Mouse (Mus musculus) cerebellum, adult (tissue): ENCODE data around the gene Pum2.
"Not testable (repeated sequence)": the region's sequence is repeated elsewhere in the genome, so short reads cannot be mapped to it uniquely, and the experiment has no call there.

Source experiments
- ATAC-seq: cut with Nextera tagmentation; 2 replicates; pipeline ENCODE4 v1.9.2; 2017; ENCODE audit warnings: mild to moderate bottlenecking, moderate library complexity, mixed read lengths; ENCODE audit not compliant: insufficient number of reproducible peaks, low FRiP score, low TSS enrichment

The Pum2 gene

DNA sequence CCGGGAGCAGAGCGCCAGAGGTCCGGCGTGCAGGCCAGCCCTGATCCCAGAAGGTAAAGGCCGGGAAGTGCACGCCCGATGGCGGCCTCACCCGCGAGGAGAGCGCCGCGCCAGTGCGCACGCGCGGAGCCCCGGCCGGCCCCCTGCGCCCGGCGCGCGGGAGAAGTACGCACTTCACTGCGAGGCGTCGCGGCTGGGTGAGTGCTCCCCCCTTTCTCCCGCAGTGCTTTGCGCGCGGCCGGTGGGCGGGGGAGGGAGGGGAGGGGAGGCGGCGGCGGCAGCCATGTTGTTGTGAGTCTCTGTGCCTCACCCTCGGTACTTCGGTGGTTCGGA lies at the start of gene Pum2:
Gene Pum2, plus strand, starts transcription at position 161 of the 333 bp plus-strand sequence.
- ATAC-seq = peak; percentile 98

- ATAC-seq = peak; percentile 31; the same call in 1 of the 2 replicates
These were observed 44.4 kb upstream of the Pum2 start for GRCm38 (mm10) chr12:8629537-8629936.

- ATAC-seq = no peak
These were observed 42.2 kb upstream of the Pum2 start for GRCm38 (mm10) chr12:8631691-8632090.

DNA sequence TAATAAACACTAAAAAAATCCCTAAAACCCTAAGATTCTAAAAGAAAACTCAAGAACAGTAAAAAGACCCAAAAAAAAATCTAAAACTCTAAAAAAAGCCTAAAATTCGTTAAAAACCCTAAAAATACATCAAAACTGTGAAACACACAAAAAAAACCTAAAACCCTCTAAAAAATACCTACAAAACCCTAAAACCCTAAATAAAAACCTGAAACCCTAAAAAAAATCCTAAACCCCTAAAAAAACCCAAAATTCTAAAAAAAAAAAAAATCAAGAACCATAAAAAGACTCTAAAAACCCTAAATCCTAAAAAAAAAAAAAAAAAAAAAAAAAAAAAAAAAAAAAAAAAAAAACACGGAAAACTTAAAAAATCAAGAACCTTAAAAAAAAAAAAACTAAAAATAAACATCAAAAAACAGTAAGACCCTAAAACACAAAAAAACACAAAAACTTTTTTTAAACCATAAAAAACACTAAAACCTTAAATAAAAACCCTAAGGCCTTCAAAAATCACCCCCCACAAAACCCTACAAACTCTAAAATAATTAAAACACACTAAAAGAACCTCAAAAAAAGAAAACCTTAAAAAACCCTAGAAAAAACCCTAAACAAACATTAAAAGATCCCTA lies 41.1 kb upstream of the Pum2 start:
- no peak for ATAC-seq

DNA sequence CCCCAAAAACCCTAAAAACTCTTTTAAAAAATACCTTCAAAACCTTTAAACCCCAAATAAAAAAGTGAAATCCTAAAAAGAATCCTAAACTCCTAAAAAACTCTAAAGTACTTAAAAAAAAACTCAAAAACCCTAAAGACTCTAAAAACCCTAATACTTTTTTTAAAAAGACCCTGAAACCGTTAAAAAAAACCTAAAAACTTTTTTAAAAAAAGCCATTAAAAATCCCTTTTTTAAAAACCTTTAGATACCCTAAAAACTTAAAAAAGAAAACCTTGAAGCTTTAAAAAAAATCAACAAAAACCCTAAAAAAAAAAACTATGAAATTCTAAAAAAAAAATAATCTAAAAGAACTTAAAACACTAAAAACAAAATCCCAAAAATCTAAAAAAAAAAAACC lies 39.6 kb upstream of the Pum2 start:
- no peak for ATAC-seq

DNA sequence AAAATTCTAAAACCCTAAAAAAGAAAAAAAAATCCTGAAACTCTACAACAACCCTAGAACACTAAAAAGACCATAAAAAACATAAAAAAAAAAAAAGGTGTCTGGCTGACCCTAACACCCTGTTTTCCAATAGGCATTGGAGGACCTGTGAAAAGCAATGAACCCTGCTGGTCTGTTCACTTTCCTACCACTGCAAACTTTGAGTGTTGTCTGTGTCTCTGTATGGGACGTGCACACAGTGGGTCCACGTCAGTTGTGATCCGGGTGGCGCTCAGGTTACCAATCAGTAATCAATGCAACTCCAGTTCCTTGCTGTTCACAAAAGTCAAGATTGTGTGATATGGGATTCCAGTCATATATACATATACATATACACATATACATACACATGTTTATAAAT lies 38.4 kb upstream of the Pum2 start:
- no peak for ATAC-seq

DNA sequence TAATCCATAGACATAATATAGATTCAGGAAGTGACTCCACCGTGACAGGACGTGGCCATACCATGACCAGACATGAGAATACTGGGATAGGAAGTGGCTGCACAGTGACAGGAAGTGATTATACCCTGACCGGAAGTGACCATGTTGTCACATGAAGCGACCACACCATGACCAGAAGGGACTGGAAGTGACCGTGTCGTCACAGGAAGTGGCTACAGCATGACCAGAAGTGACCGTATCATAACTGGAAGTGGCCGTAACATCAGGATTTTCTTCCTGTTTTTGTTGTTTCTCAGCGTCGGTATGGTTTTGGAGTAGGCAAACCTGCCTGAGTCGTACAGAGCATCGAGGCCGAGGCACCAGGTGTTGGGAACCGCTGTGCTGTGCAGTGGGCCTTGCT lies 37.0 kb upstream of the Pum2 start:
- ATAC-seq = no peak

GRCm38 (mm10) chr12:8638411-8639087 lies 35.4 kb upstream of the Pum2 start:
- ATAC-seq = not testable (repeated sequence)

- not testable (repeated sequence) for ATAC-seq
These were observed 33.7 kb upstream of the Pum2 start for GRCm38 (mm10) chr12:8640186-8640585.

DNA sequence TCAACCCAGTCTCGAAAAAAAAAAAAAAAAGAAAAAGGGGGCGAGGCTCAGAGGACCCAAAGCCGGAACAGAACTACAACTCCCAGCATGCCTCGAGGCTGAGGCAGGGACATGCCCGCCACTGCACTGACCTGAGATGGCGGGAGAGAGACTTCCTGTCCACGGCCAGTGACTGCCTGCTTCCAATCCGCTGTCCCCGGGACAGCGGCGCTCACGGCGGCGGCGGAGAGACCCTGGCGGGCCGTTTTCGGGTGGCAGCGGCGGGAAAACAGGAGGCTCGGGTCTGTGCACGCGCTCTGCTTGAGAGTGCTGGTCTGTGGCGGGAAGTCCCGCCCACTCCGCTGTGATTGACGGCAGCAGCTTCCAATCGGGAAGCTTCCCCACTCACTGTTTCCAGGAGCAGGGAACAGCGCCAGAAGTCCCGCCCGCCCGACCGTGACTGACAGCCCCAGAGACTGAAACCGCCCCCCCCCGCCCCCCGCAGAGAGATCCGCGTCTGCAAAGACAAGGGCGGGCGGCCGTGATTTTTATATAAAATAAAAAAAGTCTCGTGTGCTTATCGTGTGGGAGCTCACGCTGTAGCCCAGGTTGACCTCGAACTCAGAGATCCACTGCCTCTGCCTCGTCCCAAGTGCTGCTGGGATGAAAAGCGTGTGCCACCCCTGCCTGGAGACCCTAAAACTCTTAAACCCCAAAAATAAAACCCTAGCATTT lies 33.1 kb upstream of the Pum2 start:
- ATAC-seq = peak; percentile 99

DNA sequence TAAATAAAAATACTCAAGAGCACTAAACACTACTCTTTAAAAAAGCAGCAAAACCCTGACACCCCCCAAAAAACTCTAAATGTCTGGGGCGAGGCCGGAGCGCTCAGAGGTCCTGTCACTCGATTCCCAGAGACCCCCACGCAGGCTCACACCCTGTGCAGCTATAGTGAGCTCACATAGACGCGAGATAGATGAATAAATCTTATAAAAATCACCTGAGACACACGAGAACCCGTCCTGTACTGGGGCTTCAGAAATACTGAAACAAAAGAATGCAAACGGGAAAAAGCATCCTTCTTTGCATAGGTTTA lies 32.6 kb upstream of the Pum2 start:
- peak; percentile 22; the same call in 1 of the 2 replicates for ATAC-seq

GRCm38 (mm10) chr12:8648211-8648610 lies 25.7 kb upstream of the Pum2 start:
- ATAC-seq = not testable (repeated sequence)

DNA sequence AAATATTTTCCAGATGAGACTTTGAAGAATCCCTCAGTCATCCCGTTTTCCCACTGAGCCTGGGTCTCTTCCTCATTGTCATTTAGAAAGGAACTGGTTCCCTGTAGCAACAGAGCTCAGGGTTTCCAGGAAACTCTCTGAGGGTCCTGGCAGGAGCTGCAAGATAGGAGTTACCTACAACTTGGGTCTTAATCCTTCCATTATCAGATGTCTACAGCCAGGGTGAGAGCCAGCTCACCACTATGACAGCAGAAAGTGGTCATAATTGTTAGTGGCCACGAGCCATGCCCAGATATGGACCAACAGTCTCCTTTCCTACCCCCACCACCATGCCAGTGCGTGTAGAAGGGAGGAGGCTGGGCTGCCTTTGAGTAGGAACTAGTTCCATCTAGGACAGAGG lies 23.9 kb upstream of the Pum2 start:
- ATAC-seq = not testable (repeated sequence)

- no peak for ATAC-seq
These were observed 17.3 kb upstream of the Pum2 start for GRCm38 (mm10) chr12:8656596-8656995.

DNA sequence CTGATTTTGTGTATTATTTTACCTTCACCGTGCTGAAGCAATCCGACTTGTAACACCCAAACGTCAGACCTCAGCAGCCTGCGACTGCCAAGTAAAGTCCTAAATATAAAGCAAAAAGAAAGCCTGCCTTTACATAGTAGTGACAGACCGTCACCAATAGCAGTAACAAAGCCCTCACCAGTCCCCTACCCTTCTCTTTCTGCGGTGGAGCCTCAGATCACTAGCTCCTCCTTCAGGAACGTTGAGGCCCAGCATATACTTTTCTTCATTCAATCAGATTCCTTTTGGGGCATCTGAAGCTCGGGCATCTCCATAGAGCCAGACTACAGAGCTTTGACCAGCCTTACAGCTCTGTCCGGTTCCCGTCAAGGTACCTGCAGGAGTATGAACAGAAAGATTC lies 16.8 kb upstream of the Pum2 start:
- ATAC-seq = no peak

- ATAC-seq = no peak
These were observed 16.1 kb upstream of the Pum2 start for GRCm38 (mm10) chr12:8657629-8658366.

DNA sequence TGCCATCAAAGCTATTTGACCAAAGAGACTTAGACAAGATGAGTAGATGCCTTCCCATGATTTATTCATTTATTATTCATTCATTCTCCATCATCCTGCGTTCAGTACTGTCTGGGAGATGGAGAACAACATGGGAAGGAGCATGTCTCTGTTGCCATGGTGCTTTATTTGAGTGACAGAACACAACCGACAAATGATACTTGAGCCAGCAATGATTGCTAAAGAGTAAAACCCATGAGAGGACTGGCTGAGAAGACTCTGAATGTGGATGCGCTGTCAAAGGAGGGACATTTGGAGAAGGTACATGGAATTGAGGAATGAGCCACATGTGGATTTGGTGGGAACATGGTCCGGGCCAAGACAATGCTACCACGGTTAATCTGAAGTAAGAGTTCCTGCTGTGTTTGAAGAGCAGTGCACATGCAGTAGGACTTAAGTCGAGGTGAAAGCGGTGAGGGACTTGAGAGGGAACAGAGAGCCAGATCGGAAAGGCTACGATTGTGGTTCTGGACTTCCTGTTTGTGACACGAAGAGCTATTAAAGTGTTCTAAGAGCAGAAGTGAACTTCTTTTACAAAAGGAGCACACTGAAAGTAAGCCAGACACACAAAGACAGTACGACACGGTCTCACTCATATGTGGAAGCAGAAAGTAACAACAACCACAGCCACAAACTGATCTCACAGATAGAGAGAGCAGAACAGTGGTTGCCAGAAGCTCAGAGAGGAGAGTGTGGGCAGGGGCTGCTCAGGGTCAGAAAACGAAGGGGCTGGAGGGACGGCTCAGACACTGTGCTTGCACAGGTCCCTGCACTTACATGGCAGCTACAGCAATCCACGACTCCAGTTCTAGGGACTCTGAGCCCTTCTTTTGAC lies 14.3 kb upstream of the Pum2 start:
- ATAC-seq = no peak

GRCm38 (mm10) chr12:8661747-8662146 lies 12.2 kb upstream of the Pum2 start:
- no peak for ATAC-seq

DNA sequence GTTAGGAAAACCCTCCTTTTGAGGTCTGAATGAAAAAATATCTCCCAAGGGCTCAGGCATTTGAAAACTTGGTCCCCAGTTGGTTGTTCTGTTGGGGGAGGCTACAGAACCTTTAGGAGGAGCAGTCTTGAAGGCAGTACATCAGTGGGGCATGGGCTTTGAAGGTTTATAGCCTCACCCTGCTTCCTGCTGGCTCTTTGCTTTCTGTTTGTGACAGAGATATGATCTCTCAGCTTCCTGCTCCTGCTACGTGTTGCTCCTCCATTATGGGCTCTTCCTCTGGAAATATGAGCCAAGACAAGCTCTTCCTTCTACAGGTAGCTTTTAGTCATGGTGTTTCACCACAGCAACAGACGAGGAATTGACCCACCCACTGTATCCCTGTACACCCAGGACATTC lies 11.8 kb upstream of the Pum2 start:
- ATAC-seq = no peak

DNA sequence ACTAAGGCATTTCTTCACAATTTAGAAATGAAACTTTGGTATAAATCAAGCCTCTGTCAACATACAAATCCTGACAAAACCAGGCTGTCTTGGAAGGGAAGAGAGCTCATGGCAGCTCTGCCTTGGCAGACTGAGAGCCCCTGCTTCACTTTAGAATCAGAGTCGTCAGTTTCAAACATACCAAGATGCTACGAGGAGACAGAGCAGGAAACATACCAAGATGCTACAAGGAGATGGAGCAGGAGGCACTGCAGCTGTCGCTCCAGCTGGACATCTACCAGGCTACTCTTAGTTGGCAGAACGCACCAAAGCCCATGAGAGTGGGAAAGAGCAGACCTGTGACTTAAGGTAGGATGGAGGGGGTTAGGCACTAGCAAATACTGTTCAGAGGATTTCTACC lies 11.2 kb upstream of the Pum2 start:
- ATAC-seq = no peak
